Mouse (Mus musculus): Measurements from ENCODE around the gene Apol8. TPM values are rescaled to one million over a fixed set of nuclear protein-coding genes. Genes with fewer than 3 reads are reported as not detected.
A peak's percentile ranks its signal among the peaks of the same experiment; 100 is the strongest.
"Not testable (repeated sequence)": the region's sequence is repeated elsewhere in the genome, so short reads cannot be mapped to it uniquely, and the experiment has no call there.

Apol8 gene
- total RNA-seq, 2 experiments from 2014 or later, result 0.08 to 0.31 TPM

DNA sequence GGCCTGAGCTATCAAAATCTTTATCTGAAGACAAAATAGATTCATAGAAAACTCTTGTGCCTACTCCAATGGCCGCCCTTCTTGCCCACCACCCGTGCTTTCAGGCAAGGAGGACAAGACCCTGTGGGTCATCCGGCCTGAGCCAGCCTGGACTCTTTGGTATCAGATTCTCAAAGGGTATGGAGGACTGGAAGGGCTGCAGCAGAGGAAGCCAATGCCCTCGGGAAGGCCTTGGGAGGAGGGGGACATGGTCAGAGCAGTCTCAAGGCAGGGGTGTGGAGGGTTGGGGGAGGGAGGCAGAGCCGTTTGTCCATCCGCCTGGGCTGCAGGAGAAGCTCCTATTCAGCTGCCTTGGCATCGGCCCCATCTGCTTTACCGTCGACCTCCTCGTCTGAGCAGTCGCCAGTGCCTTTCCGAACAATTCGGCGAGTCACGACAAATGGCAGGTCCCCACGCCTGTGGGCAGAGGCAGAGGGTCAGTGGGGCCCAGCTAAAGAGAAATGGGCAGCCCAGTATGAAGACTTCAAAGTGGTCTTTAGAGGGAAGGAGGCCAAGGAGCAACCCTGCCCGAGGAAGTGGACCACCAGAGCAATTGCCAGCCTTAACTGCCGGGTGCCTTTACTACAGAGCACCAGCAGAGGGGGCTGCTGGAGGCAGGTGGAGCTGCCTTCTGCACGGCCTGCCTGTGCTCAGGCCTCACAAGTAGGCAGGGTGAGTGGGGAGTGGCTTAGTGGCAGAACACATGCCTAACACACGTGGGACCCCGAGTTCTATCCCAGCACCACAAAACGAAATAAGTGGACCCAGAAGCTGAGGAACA lies 5.0 kb upstream of the Apol8 start:
- Histone ChIP-seq H3K4me3 (no peak overlapping the region), H3K27ac (no peak overlapping the region)
- peak; percentile 72 for TF ChIP-seq CTCF (IDR thresholded peaks at IDR 0.05)
- intact Hi-C loops (cut with DNase I), result no loop called here
- DNase-seq, result peak; percentile 58

GRCm38 (mm10) chr15:77761083-77761482 lies 4.3 kb upstream of the Apol8 start:
- intact Hi-C loops (cut with DNase I), result no loop called here
- Histone ChIP-seq H3K4me3 (no peak overlapping the region), H3K27ac (0 out of 2 replicates have a peak overlapping the region, but pooled peaks have one; percentile 8)
- no peak for TF ChIP-seq CTCF (IDR thresholded peaks at IDR 0.05)
- DNase-seq, result peak; percentile 19

GRCm38 (mm10) chr15:77760037-77760436 lies 3.2 kb upstream of the Apol8 start:
- DNase-seq, result peak; percentile 15
- no peak for TF ChIP-seq CTCF (IDR thresholded peaks at IDR 0.05)
- intact Hi-C loops (cut with DNase I), result no loop called here
- Histone ChIP-seq H3K27ac (no peak overlapping the region), H3K4me3 (no peak overlapping the region)

DNA sequence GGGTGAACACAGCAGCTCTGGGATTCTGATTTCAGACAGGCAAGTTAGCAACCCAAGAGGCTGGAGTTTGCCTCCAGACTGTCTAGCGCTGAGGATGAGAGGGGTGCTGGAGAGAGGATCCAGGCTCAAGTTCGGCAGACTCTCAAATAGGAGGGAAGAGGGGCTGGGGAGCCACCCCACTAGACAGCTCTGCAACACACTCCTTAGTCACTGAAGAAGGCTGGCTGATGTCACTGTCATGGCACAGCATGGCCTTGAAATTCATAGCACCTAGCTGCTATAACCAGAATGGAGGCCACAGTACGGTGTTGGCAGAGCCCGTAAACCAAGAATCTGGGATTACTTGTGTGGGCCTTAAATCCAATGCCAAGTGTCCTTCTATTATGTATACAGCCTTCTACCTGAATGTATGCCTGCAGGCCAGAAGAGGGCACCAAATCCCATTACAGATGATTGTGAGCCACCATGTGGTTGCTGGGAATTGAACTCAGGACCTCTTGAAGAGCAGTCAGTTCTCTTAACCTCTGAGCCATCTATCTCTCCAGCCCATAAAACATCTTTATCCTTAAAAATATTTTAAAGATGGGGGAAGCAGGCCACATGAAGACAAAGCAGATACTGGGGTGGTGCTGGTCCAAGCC lies 903 bp upstream of the Apol8 start:
- Histone ChIP-seq H3K27ac (no peak overlapping the region), H3K4me3 (no peak overlapping the region)
- intact Hi-C loops (cut with DNase I), result no loop called here
- peak; percentile 9 for DNase-seq
- no peak; the same call in 1 of the 2 replicates for TF ChIP-seq CTCF (IDR thresholded peaks at IDR 0.05)

GRCm38 (mm10) chr15:77756081-77756480 lies 722 bp downstream of the Apol8 start:
- TF ChIP-seq CTCF (IDR thresholded peaks at IDR 0.05), result no peak
- no peak overlapping the region for H3K4me3 ChIP-seq
- intact Hi-C loops (cut with DNase I), result no loop called here
- no peak overlapping the region for H3K27ac ChIP-seq
- peak; percentile 11 for DNase-seq

GRCm38 (mm10) chr15:77755132-77755531 lies 1.7 kb downstream of the Apol8 start:
- no peak for DNase-seq
- Histone ChIP-seq H3K27ac (no peak overlapping the region), H3K4me3 (no peak overlapping the region)
- no peak for TF ChIP-seq CTCF (IDR thresholded peaks at IDR 0.05)
- intact Hi-C loops (cut with DNase I), result no loop called here

DNA sequence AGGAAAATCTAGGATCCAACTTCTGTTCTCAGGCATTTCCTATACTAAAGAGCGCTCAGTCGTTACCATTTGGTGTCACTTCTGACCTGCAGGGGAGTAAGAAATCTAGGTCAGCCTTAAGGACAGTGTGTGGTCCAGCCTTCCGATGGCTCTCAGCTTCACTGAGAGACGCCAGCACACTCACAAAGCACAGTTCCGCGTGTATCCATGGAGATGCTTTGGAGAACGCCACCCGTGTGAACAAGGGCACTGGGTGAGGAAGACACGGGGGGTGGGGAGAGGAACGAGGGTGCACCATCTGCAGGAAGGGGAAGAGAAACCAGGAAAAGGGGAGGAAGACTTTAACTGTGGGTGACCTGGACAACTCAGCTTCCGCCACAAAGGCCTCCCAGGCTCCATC lies 4.4 kb downstream of the Apol8 start:
- no peak overlapping the region for H3K4me3 ChIP-seq
- H3K27ac ChIP-seq, result no peak overlapping the region
- intact Hi-C loops (cut with DNase I), result no loop called here
- no peak for TF ChIP-seq CTCF (IDR thresholded peaks at IDR 0.05)
- DNase-seq, result no peak

DNA sequence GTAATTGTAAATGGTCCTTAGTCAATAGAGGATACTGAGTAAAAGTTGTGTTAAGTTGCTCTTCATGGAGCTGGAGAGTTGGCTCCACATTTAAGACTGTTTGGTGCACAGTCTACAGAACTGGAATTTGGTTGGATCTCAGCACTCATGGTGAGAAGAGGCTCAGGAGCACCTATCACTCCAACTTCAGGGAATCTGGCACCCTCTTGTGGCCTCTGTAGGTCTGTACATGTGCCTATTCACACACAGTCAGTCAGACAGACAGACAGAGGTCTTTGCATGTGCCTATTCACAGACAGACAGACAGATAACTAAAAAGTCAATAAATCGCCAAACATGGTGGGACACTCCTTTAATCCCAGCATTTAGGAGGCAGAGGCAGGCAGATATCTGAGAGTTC lies 6.3 kb downstream of the Apol8 start:
- Histone ChIP-seq H3K4me3 (no peak overlapping the region), H3K27ac (no peak overlapping the region)
- intact Hi-C loops (cut with DNase I), result no loop called here
- TF ChIP-seq CTCF (IDR thresholded peaks at IDR 0.05), result peak; percentile 72
- no peak for DNase-seq

- no peak for DNase-seq
Observed at GRCm38 (mm10) chr15:77749717-77750116, 7.1 kb downstream of the Apol8 start.

GRCm38 (mm10) chr15:77748414-77748813 lies 8.4 kb downstream of the Apol8 start:
- intact Hi-C loops (cut with DNase I), result no loop called here
- Histone ChIP-seq H3K4me3 (no peak overlapping the region), H3K27ac (no peak overlapping the region)
- no peak for DNase-seq
- TF ChIP-seq CTCF (IDR thresholded peaks at IDR 0.05), result no peak

More at GRCm38 (mm10) chr15:77749717-77750116, 7.1 kb downstream of the Apol8 start:
- Histone ChIP-seq H3K4me3 (no peak overlapping the region), H3K27ac (no peak overlapping the region)
- no peak for TF ChIP-seq CTCF (IDR thresholded peaks at IDR 0.05)
- intact Hi-C loops (cut with DNase I), result no loop called here

- no peak for TF ChIP-seq CTCF (IDR thresholded peaks at IDR 0.05)
- no peak overlapping the region for H3K27ac ChIP-seq
- no peak for DNase-seq
- intact Hi-C loops (cut with DNase I), result no loop called here
- H3K4me3 ChIP-seq, result no peak overlapping the region
Observed at GRCm38 (mm10) chr15:77746326-77746725, 10.5 kb downstream of the Apol8 start.

DNA sequence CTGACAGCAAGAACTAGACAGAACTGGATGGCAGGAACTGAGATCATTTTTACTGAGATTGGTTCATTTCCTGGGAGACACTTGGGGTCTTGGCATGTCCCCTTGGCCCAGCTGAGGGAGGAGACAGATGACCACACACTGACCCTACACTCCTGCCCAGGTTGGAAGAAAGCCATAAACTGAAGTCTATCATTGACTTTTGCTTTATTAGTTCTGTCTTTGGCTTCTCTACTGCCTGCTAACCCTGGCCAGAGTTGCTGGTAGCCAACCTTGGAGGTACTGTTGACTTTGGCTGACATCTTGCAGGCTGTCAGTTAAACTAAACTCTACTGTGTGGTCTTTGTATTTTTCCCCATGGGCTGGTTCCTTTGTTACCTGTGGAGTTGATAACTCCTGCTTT lies 11.7 kb downstream of the Apol8 start:
- no peak overlapping the region for H3K27ac ChIP-seq
- no peak overlapping the region for H3K4me3 ChIP-seq
- no peak for DNase-seq
- intact Hi-C loops (cut with DNase I), result no loop called here
- no peak for TF ChIP-seq CTCF (IDR thresholded peaks at IDR 0.05)

DNA sequence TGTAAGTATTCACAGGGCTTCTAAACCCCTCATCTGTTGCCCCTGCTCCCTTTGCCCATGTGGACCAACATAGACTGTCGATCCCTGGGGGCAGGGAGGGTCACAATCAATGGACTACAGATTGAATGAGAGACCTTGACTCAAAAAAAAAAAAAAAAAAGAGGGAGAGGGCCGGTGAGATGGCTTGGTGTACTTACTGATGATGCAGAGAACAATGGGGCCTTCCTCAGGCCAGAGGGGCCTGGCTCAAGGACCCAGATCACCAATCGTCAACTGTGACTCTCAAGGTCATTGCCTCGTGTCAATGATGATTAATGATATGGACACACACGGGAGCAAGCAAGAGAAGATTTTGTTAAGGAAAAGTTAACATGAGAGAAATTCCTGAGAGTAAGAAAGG lies 12.2 kb downstream of the Apol8 start:
- intact Hi-C loops (cut with DNase I), result no loop called here
- no peak for TF ChIP-seq CTCF (IDR thresholded peaks at IDR 0.05)
- no peak overlapping the region for H3K4me3 ChIP-seq
- no peak for DNase-seq
- H3K27ac ChIP-seq, result no peak overlapping the region

DNA sequence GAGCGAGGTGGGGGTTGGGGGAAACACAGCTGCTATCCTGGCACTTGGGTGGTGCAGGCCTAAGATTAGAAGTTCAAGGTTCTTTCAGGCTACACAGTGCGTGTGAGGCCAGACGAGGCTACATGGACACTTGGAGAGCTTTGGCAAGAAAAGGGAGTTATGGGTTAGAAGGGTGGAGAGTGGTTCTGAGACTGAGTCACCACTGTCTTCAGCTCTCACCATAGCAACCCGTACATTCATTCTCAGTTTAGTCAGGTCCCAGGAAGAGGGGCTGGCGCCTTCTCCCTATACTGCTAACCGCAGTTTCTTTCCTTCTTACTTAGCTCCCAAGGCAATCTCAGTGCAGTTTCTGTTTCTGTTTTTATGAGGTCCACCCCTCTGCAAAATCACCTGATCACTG lies 15.2 kb downstream of the Apol8 start:
- H3K27ac ChIP-seq; intact Hi-C loops (cut with DNase I); H3K4me3 ChIP-seq; DNase-seq: not testable (repeated sequence)
